Mouse (Mus musculus) midbrain, embryonic 15.5 days (tissue): Measurements from ENCODE around the gene Gsdmc4. TPM values are rescaled to one million over a fixed set of nuclear protein-coding genes. Genes with fewer than 3 reads are reported as not detected.
"Not testable (repeated sequence)": the region's sequence is repeated elsewhere in the genome, so short reads cannot be mapped to it uniquely, and the experiment has no call there.

Source experiments
- ATAC-seq: fragments of 200-750 bp; cut with Nextera tagmentation; replicated peaks from 2 replicates; pipeline ENCODE4 v1.8.0; 2017; ENCODE audit warnings: moderate TSS enrichment
- H3K27ac ChIP-seq: fragments of 300-500 bp; sonication (generic); 2 replicates; pipeline ENCODE4 v1.5.1; 2015; ENCODE audit warnings: mild to moderate bottlenecking, inconsistent platforms
- H3K27me3 ChIP-seq: fragments of 300-500 bp; sonication (generic); replicated peaks from 2 replicates; pipeline ENCODE4 v1.6.1; 2015; ENCODE audit warnings: inconsistent platforms
- H3K36me3 ChIP-seq: fragments of 300-500 bp; sonication (generic); replicated peaks from 2 replicates; pipeline ENCODE4 v1.6.1; 2015; ENCODE audit warnings: inconsistent platforms
- H3K4me1 ChIP-seq: fragments of 300-500 bp; sonication (generic); 2 replicates; pipeline ENCODE4 v1.6.1; 2015; ENCODE audit warnings: inconsistent platforms
- H3K4me2 ChIP-seq: fragments of 300-500 bp; sonication (generic); 2 replicates; pipeline ENCODE4 v1.6.1; 2015; ENCODE audit warnings: inconsistent platforms, mild to moderate bottlenecking, moderate library complexity
- H3K4me3 ChIP-seq: fragments of 300-500 bp; sonication (generic); 2 replicates; pipeline ENCODE4 v1.5.1; 2015; ENCODE audit warnings: mild to moderate bottlenecking, inconsistent platforms
- H3K9ac ChIP-seq: fragments of 300-500 bp; sonication (generic); 2 replicates; pipeline ENCODE4 v1.6.1; 2015; ENCODE audit warnings: mild to moderate bottlenecking, inconsistent platforms
- H3K9me3 ChIP-seq: fragments of 300-500 bp; sonication (generic); 2 replicates; pipeline ENCODE4 v1.6.1; 2016; ENCODE audit warnings: inconsistent platforms
- WGBS: fragments of 180-500 bp; shearing (Covaris S2); methylation state at CpG from one replicate; pipeline ENCODE4 v1.1.7; 2015; ENCODE audit warnings: mixed read lengths; 5-methylcytosine and 5-hydroxymethylcytosine counted together
- polyA plus RNA-seq: library from polyadenylated mRNA; unstranded; fragments of >200 nt; fragmentation: Nextera tagmentation; extraction: Ambion mirVana; gene quantifications from 2 replicates; pipeline ENCODE4 v1.2.1, GENCODE M21; 2015

The Gsdmc4 gene
- polyA plus RNA-seq, 1 experiment from 2014 or later = not detected

GRCm38 (mm10) chr15:63909896-63910295 lies 2.2 kb downstream of the Gsdmc4 start:
- not testable (repeated sequence) for ATAC-seq, H3K27me3 ChIP-seq, H3K27ac ChIP-seq, H3K4me2 ChIP-seq, H3K9me3 ChIP-seq, H3K36me3 ChIP-seq, H3K4me1 ChIP-seq, H3K9ac ChIP-seq, H3K4me3 ChIP-seq

- WGBS = 41% methylated on average over 9 of the region's 9 CpGs
- not testable (repeated sequence) for H3K27me3 ChIP-seq, H3K27ac ChIP-seq, H3K4me2 ChIP-seq, H3K9ac ChIP-seq, ATAC-seq, H3K9me3 ChIP-seq, H3K36me3 ChIP-seq, H3K4me3 ChIP-seq, H3K4me1 ChIP-seq
Measured at GRCm38 (mm10) chr15:63895560-63896353, 16.3 kb downstream of the Gsdmc4 start.

- H3K4me1 ChIP-seq, H3K27me3 ChIP-seq, H3K9me3 ChIP-seq, H3K36me3 ChIP-seq, H3K27ac ChIP-seq, H3K4me3 ChIP-seq, ATAC-seq, H3K4me2 ChIP-seq, H3K9ac ChIP-seq: not testable (repeated sequence)
- WGBS = 73% methylated on average over 5 of the region's 5 CpGs
Measured at GRCm38 (mm10) chr15:63888440-63888839, 23.7 kb downstream of the Gsdmc4 start.

- not testable (repeated sequence) for H3K4me2 ChIP-seq, H3K4me1 ChIP-seq, H3K36me3 ChIP-seq, ATAC-seq, H3K27me3 ChIP-seq, H3K9ac ChIP-seq, H3K9me3 ChIP-seq, H3K27ac ChIP-seq, H3K4me3 ChIP-seq
- no CpG with 5 or more reads among the region's 5 CpGs for WGBS
Measured at GRCm38 (mm10) chr15:63887949-63888348, 24.1 kb downstream of the Gsdmc4 start.

GRCm38 (mm10) chr15:63878458-63878857 lies 33.6 kb downstream of the Gsdmc4 start, which contains the start of gene Gsdmc3:
Gsdmc3 (minus strand) TSS chr15:63878558.
- H3K27me3 ChIP-seq, H3K9me3 ChIP-seq, H3K4me3 ChIP-seq, H3K9ac ChIP-seq, ATAC-seq, H3K4me1 ChIP-seq, H3K27ac ChIP-seq, H3K4me2 ChIP-seq, H3K36me3 ChIP-seq: not testable (repeated sequence)
- WGBS = 92% methylated on average over 1 of the region's 3 CpGs

GRCm38 (mm10) chr15:63876160-63876559 lies 35.9 kb downstream of the Gsdmc4 start:
- H3K4me3 ChIP-seq, H3K9ac ChIP-seq, H3K9me3 ChIP-seq, H3K27ac ChIP-seq, H3K4me1 ChIP-seq, H3K27me3 ChIP-seq, ATAC-seq, H3K4me2 ChIP-seq, H3K36me3 ChIP-seq: not testable (repeated sequence)

- not testable (repeated sequence) for H3K9ac ChIP-seq, H3K27me3 ChIP-seq, ATAC-seq, H3K36me3 ChIP-seq, H3K4me3 ChIP-seq, H3K4me1 ChIP-seq, H3K27ac ChIP-seq, H3K9me3 ChIP-seq, H3K4me2 ChIP-seq
- 48% methylated on average over 5 of the region's 5 CpGs for WGBS
Measured at GRCm38 (mm10) chr15:63861965-63862364, 50.1 kb downstream of the Gsdmc4 start.

Other genes starting within 250 kb of the Gsdmc4 start
- not detected in 2 replicates for gene Gsdmc2, start 67.1 kb downstream of the Gsdmc4 start, polyA plus RNA-seq
- not detected in 2 replicates for gene Gsdmc3, start 33.7 kb downstream of the Gsdmc4 start, polyA plus RNA-seq
- gene Fam49b, start 148.2 kb upstream of the Gsdmc4 start, polyA plus RNA-seq = 117 and 127 TPM in 2 replicates